Comparison of ENCODE assay signal across 9 mouse cellular contexts in the genomic region with DNA sequence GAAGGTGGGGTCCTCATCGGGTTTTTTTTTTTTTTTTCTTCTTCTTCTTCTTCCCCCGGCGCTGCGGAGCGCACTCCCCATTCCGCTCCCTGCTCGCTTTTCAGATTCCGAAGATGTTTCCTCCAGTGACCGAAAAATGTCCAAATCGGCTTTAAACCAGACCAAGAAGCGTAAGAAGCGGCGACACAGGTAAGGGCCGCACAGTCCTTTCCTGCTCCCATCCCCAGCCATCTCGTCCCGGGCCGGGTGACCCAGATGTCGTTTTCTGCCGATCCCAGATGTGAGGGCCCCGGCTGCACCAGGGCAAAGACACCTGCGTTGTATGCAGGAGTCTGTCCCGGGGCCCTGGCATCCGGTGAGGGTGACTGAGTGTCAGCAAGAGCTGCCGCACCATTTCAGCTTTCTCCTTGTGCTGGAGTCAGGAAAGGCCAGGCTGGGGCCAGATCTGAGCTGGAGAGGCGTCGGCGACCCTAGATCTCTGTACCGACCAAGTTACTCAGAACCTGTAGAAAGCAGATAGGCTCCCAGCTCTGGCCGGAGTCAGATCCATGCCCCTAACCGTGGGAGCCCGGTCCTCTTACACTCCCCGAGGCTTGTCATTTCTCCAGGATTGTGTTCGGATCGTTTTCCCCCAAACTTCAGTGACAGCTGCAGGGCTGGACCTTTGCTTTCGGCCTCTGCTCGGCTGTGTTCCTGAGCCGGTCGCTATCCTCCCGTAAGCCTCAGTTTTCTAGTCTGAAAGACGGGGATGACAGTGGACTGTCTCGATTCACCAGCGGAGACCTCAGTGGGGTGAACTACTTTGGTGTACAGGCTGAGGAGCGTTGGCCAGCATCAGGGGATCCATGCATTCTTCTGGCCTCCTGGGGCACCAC. TPM values are rescaled to one million over a fixed set of nuclear protein-coding genes. Genes with fewer than 3 reads are reported as not detected.
A peak's percentile ranks its signal among the peaks of the same experiment; 100 is the strongest.
DNase-seq lines count a peak whose midpoint lies in the region; ATAC-seq and TF ChIP-seq lines count a peak whose summit lies in the region.
"Had no signal": no experiment of that assay in that cellular context is flagged by ENCODE, and none has a peak within 500 bp of the region (broad histone marks: within the 10 kb centered on the region; RNA-seq: fewer than 3 reads in every experiment).

No protein-coding gene starts in this region.

- H3K27ac ChIP-seq in kidney, embryonic 16.5 days (ENCODE audit: low read length): no peak overlapping the region
- H3K27ac ChIP-seq in kidney, adult 2 months (ENCODE audit: insufficient read depth, low read depth, low read length): no peak overlapping the region

- no peak overlapping the region for H3K9ac ChIP-seq in kidney, embryonic 16.5 days (replicated peaks; ENCODE audit: low read length)

- ATAC-seq in kidney, embryonic 16.5 days (ENCODE audit: low FRiP score, low TSS enrichment): no peak

- H3K27me3 ChIP-seq in kidney, embryonic 16.5 days (ENCODE audit: insufficient read depth, low read length): peaks cover 80% of the 10 kb centered on the region
- H3K27me3 ChIP-seq in kidney, adult 2 months (replicated peaks; ENCODE audit: control insufficient read depth, insufficient read depth, low read length): peaks cover 20% of the 10 kb centered on the region

- H3K4me1 ChIP-seq in kidney, embryonic 16.5 days (ENCODE audit: insufficient read depth, low read length): peaks cover 7% of the 10 kb centered on the region; the same call in 1 of the 2 replicates
- H3K4me1 ChIP-seq in kidney, adult 2 months (ENCODE audit: control insufficient read depth, insufficient read depth, low read length): no peaks in the 10 kb centered on the region; the same call in 1 of the 2 replicates

- no peak for TF ChIP-seq POLR2A in kidney, adult 2 months (IDR thresholded peaks at IDR 0.05; ENCODE audit: low read depth, low read length)
- no peak for TF ChIP-seq POLR2A in brain, embryonic 14.5 days (IDR thresholded peaks at IDR 0.05; ENCODE audit: borderline replicate concordance, extremely low read depth, insufficient read depth, insufficient read length, poor library complexity, severe bottlenecking)

- H3K9me3 ChIP-seq in kidney, embryonic 16.5 days (ENCODE audit: low read length): no peaks in the 10 kb centered on the region

- no peak overlapping the region for H3K4me3 ChIP-seq in kidney, embryonic 16.5 days (ENCODE audit: low read length)
- no peak overlapping the region for H3K4me3 ChIP-seq in kidney, adult 2 months (ENCODE audit: insufficient read depth, low read depth, low read length)

- WGBS in kidney, embryonic 16.5 days: 3% methylated on average over 43 of the region's 43 CpGs
- 8% methylated on average over 43 of the region's 43 CpGs for WGBS in kidney, adult 2 months

- H3K4me2 ChIP-seq in kidney, embryonic 16.5 days (replicated peaks; ENCODE audit: low read depth, low read length): 0 out of 2 replicates have a peak overlapping the region, but pooled peaks have one; percentile 1

- no peak for DNase-seq in kidney, adult 2 months
- DNase-seq in brain, embryonic 14.5 days (ENCODE audit: low read depth): peak; percentile 41
- peak; percentile 29 to 32 for DNase-seq in heart, postnatal 10 days
- peak; percentile 42 for DNase-seq in naive thymus-derived CD4-positive, alpha-beta T cell, adult 2 months (ENCODE audit: low read depth)
- DNase-seq in urinary bladder, postnatal 4 days (ENCODE audit: low spot score in 2 of 2): no peak
- no peak for DNase-seq in layer of hippocampus, adult 9-10 months (ENCODE audit: low spot score)
- DNase-seq in lung, postnatal 14 days: no peak

- intact Hi-C loops in heart, postnatal 10 days (cut with DNase I): no loop called here

- H3K36me3 ChIP-seq in kidney, embryonic 16.5 days (ENCODE audit: insufficient read depth, low read length): no peaks in the 10 kb centered on the region
- H3K36me3 ChIP-seq in kidney, adult 2 months (ENCODE audit: control insufficient read depth, insufficient read depth, low read length): no peaks in the 10 kb centered on the region

- no peak for TF ChIP-seq CTCF in kidney, adult 2 months (conservative IDR thresholded peaks at IDR 0.05; ENCODE audit: insufficient read depth, insufficient read length, low read depth, low read length)
- TF ChIP-seq CTCF in brain, embryonic 14.5 days (IDR thresholded peaks at IDR 0.05; ENCODE audit: borderline replicate concordance, extremely low read depth, insufficient read depth, insufficient read length): no peak

RNA-seq across cellular contexts. Expression of gene Vsx2, which starts 2.1 kb away (rescaled TPM):
- polyA plus RNA-seq in kidney, embryonic 16.5 days (2015; fragmentation: Nextera tagmentation; extraction: Ambion mirVana): not detected in 2 replicates
- polyA plus RNA-seq in kidney, adult 2 months (2012; rRNA removed): not detected in 2 replicates
- polyA plus RNA-seq in brain, embryonic 14.5 days (2012; rRNA removed): 2.5 and 5.8 TPM in 2 replicates
- total RNA-seq in heart, postnatal 10 days (2021): not detected
- total RNA-seq: hematopoietic stem cell, adult 5-6 weeks had no signal

RNA-seq across cellular contexts. Expression of gene Abcd4, which starts 45.5 kb away (rescaled TPM):
- 22.4 and 24.6 TPM in 2 replicates for polyA plus RNA-seq in kidney, embryonic 16.5 days (2015; fragmentation: Nextera tagmentation; extraction: Ambion mirVana)
- polyA plus RNA-seq in kidney, adult 2 months (2012; rRNA removed): 57.7 and 63.3 TPM in 2 replicates
- 25.1 and 34.0 TPM in 2 replicates for polyA plus RNA-seq in brain, embryonic 14.5 days (2012; rRNA removed)
- total RNA-seq in heart, postnatal 10 days (2021): 1 to 10 TPM; 5.8 to 7.3 TPM

Comparison
In these comparisons a context has a peak if more than half of its experiments do, and no peak if none do; other contexts are left out.
1. DNase-seq: peak in brain, embryonic 14.5 days (single experiment), heart, postnatal 10 days (2 of 2) and naive thymus-derived CD4-positive, alpha-beta T cell, adult 2 months (single experiment); none in kidney, adult 2 months (single experiment), urinary bladder, postnatal 4 days (0 of 2), layer of hippocampus, adult 9-10 months (single experiment) and lung, postnatal 14 days (single experiment).